Mouse (Mus musculus) MEL (cell line): ENCODE results near the gene Khk. TPM values are rescaled to one million over a fixed set of nuclear protein-coding genes. Genes with fewer than 3 reads are reported as not detected.
A peak's percentile ranks its signal among the peaks of the same experiment; 100 is the strongest.

Experiments used
- DNase-seq: peaks from one replicate; pipeline ENCODE4 v3.0.0; 2011; ENCODE audit warnings: low read depth, low spot score
- H3K27ac ChIP-seq: 2 replicates; pipeline ENCODE4 v1.5.1; 2012; ENCODE audit warnings: low read depth, mild to moderate bottlenecking, control low read depth, low read length, moderate library complexity; ENCODE audit not compliant: control insufficient read depth
- H3K27me3 ChIP-seq, 2 experiments: fragments of 150-350 bp in 1 of 2; sonication (generic) in 1 of 2; 2 replicates each; pipeline ENCODE4 v1.6.1; 2012; ENCODE audit warnings: low read length in 2 of 2, mild to moderate bottlenecking in 2 of 2, improper control_type of control experiment in 1 of 2, moderate library complexity in 1 of 2; ENCODE audit not compliant: insufficient read depth in 2 of 2, control insufficient read depth in 1 of 2
- H3K36me3 ChIP-seq, 2 experiments: 2 replicates each; pipeline ENCODE4 v1.6.1; 2012 to 2014; ENCODE audit warnings: low read length in 2 of 2, improper control_type of control experiment in 1 of 2, inconsistent platforms in 1 of 2, mild to moderate bottlenecking in 1 of 2; ENCODE audit not compliant: insufficient read depth in 2 of 2, control insufficient read depth in 1 of 2
- H3K4me1 ChIP-seq, 2 experiments: fragments of 150-350 bp in 1 of 2; sonication (generic) in 1 of 2; 2 replicates each; pipeline ENCODE4 v1.6.1; 2012; ENCODE audit warnings: low read length in 2 of 2, improper control_type of control experiment in 1 of 2, mild to moderate bottlenecking in 1 of 2; ENCODE audit not compliant: insufficient read depth in 2 of 2, control insufficient read depth in 1 of 2
- H3K4me3 ChIP-seq, 2 experiments: fragments of 150-350 bp in 1 of 2; sonication (generic) in 1 of 2; 2 replicates each; pipeline ENCODE4 v1.5.1; 2012; ENCODE audit warnings: low read depth in 2 of 2, low read length in 2 of 2, mild to moderate bottlenecking in 2 of 2, moderate library complexity in 2 of 2, control low read depth in 1 of 2, improper control_type of control experiment in 1 of 2; ENCODE audit not compliant: control insufficient read depth in 1 of 2, insufficient read depth in 1 of 2
- H3K79me2 ChIP-seq: 2 replicates; pipeline ENCODE4 v1.6.1; 2012; ENCODE audit warnings: mild to moderate bottlenecking, low read length, moderate library complexity; ENCODE audit not compliant: control insufficient read depth, poor library complexity, insufficient read depth
- H3K9ac ChIP-seq: 2 replicates; pipeline ENCODE4 v1.6.1; 2012; ENCODE audit warnings: low read depth, mild to moderate bottlenecking, control low read depth, low read length, moderate library complexity; ENCODE audit not compliant: control insufficient read depth, poor library complexity, severe bottlenecking
- H3K9me3 ChIP-seq: fragments of 150-350 bp; sonication (generic); replicated peaks from 2 replicates; pipeline ENCODE4 v1.6.1; 2012; ENCODE audit warnings: mild to moderate bottlenecking, low read length, improper control_type of control experiment, moderate library complexity; ENCODE audit not compliant: insufficient read depth
- BHLHE40 ChIP-seq: IDR thresholded peaks from 2 replicates; pipeline ENCODE4 v1.6.1; 2012; ENCODE audit warnings: low read depth, mild to moderate bottlenecking, inconsistent platforms, low read length, improper control_type of control experiment, borderline replicate concordance
- CHD1 ChIP-seq: IDR thresholded peaks from 2 replicates; pipeline ENCODE4 v1.6.1; 2012; ENCODE audit warnings: low read depth, mild to moderate bottlenecking, inconsistent platforms, low read length, improper control_type of control experiment
- CTCF ChIP-seq, 3 experiments: IDR thresholded peaks in 2 of 3; conservative IDR thresholded peaks in 1 of 3; 2 replicates each; pipeline ENCODE4 v1.5.1; 2011 to 2012; ENCODE audit warnings: low read length in 3 of 3, low read depth in 2 of 3, mild to moderate bottlenecking in 2 of 3, improper control_type of control experiment in 1 of 3, inconsistent platforms in 1 of 3, mixed read lengths in 1 of 3, moderate library complexity in 1 of 3; ENCODE audit not compliant: control insufficient read depth in 1 of 3, insufficient read depth in 1 of 3, poor library complexity in 1 of 3, severe bottlenecking in 1 of 3
- E2F4 ChIP-seq: IDR thresholded peaks from 2 replicates; pipeline ENCODE4 v1.6.1; 2011; ENCODE audit warnings: low read depth, low read length, improper control_type of control experiment, borderline replicate concordance
- EP300 ChIP-seq, 2 experiments: IDR thresholded peaks; 2 replicates each; pipeline ENCODE4 v1.6.1; 2011; ENCODE audit warnings: improper control_type of control experiment in 2 of 2, low read length in 2 of 2, low read depth in 1 of 2, mild to moderate bottlenecking in 1 of 2
- ETS1 ChIP-seq: IDR thresholded peaks from 2 replicates; pipeline ENCODE4 v1.6.1; 2012; ENCODE audit warnings: low read depth, mild to moderate bottlenecking, inconsistent platforms, low read length, improper control_type of control experiment, moderate library complexity
- JUND ChIP-seq: IDR thresholded peaks from 2 replicates; pipeline ENCODE4 v1.6.1; 2011; ENCODE audit warnings: low read depth, mild to moderate bottlenecking, improper control_type of control experiment, low read length
- KAT2A ChIP-seq: conservative IDR thresholded peaks from 2 replicates; pipeline ENCODE4 v1.6.1; 2012; ENCODE audit warnings: low read depth, low read length, improper control_type of control experiment, inconsistent platforms
- MAFK ChIP-seq: IDR thresholded peaks from 2 replicates; pipeline ENCODE4 v1.6.1; 2011; ENCODE audit warnings: low read depth, mild to moderate bottlenecking, low read length, improper control_type of control experiment, borderline replicate concordance
- MAX ChIP-seq: IDR thresholded peaks from 2 replicates; pipeline ENCODE4 v1.6.1; 2011; ENCODE audit warnings: low read length, improper control_type of control experiment
- MAZ ChIP-seq: IDR thresholded peaks from 2 replicates; pipeline ENCODE4 v1.6.1; 2012; ENCODE audit warnings: low read depth, mild to moderate bottlenecking, inconsistent platforms, low read length, improper control_type of control experiment
- MEF2A ChIP-seq: IDR thresholded peaks from 2 replicates; pipeline ENCODE4 v1.6.1; 2014; ENCODE audit warnings: low read depth, mild to moderate bottlenecking, inconsistent platforms, low read length, improper control_type of control experiment; ENCODE audit not compliant: poor library complexity, insufficient replicate concordance, severe bottlenecking; ENCODE audit errors: extremely low read depth
- MXI1 ChIP-seq: IDR thresholded peaks from 2 replicates; pipeline ENCODE4 v1.6.1; 2011; ENCODE audit warnings: mild to moderate bottlenecking, low read depth, low read length, improper control_type of control experiment
- MYC ChIP-seq: IDR thresholded peaks from 2 replicates; pipeline ENCODE4 v1.6.1; 2011; ENCODE audit warnings: low read depth, mild to moderate bottlenecking, low read length, improper control_type of control experiment, moderate library complexity
- POLR2AphosphoS2 ChIP-seq: IDR thresholded peaks from 2 replicates; pipeline ENCODE4 v1.6.1; 2011; ENCODE audit warnings: low read length, improper control_type of control experiment
- POLR2AphosphoS5 ChIP-seq: IDR thresholded peaks from 2 replicates; pipeline ENCODE4 v1.6.1; 2012; ENCODE audit warnings: low read depth, borderline replicate concordance, mild to moderate bottlenecking, inconsistent platforms, low read length, moderate library complexity, mixed read lengths
- RAD21 ChIP-seq: IDR thresholded peaks from 2 replicates; pipeline ENCODE4 v1.6.1; 2011; ENCODE audit warnings: mild to moderate bottlenecking, low read depth, low read length, improper control_type of control experiment
- SMC3 ChIP-seq: IDR thresholded peaks from 2 replicates; pipeline ENCODE4 v1.6.1; 2011; ENCODE audit warnings: low read depth, low read length, improper control_type of control experiment
- TAL1 ChIP-seq: IDR thresholded peaks from 2 replicates; pipeline ENCODE4 v1.6.1; 2012; ENCODE audit warnings: mild to moderate bottlenecking, inconsistent platforms, low read length, moderate library complexity, mixed read lengths
- TCF12 ChIP-seq: IDR thresholded peaks from 2 replicates; pipeline ENCODE4 v1.6.1; 2014; ENCODE audit warnings: low read depth, mild to moderate bottlenecking, inconsistent platforms, low read length, improper control_type of control experiment, moderate library complexity
- USF1 ChIP-seq: IDR thresholded peaks from 2 replicates; pipeline ENCODE4 v1.6.1; 2014; ENCODE audit warnings: low read depth, mild to moderate bottlenecking, inconsistent platforms, low read length, improper control_type of control experiment, moderate library complexity
- USF2 ChIP-seq, 2 experiments: IDR thresholded peaks; 2 replicates each; pipeline ENCODE4 v1.6.1; 2011 to 2012; ENCODE audit warnings: improper control_type of control experiment in 2 of 2, low read length in 2 of 2, borderline replicate concordance in 1 of 2, inconsistent platforms in 1 of 2, low read depth in 1 of 2, mild to moderate bottlenecking in 1 of 2; ENCODE audit not compliant: insufficient read depth in 1 of 2
- ZKSCAN1 ChIP-seq: IDR thresholded peaks from 2 replicates; pipeline ENCODE4 v1.6.1; 2012; ENCODE audit warnings: low read depth, mild to moderate bottlenecking, inconsistent platforms, low read length, improper control_type of control experiment, moderate library complexity
- ZNF384 ChIP-seq: IDR thresholded peaks from 2 replicates; pipeline ENCODE4 v1.6.1; 2012; ENCODE audit warnings: low read depth, mild to moderate bottlenecking, inconsistent platforms, low read length, improper control_type of control experiment
- polyA plus RNA-seq, 2 experiments: library from polyadenylated mRNA; stranded (reverse) in 1 of 2; unstranded in 1 of 2; fragments of >175 nt in 1 of 2; fragments of >200 nt in 1 of 2; gene quantifications; 2 replicates each; pipeline versions ENCODE4 v1.2.1 to v1.2.4; 2012; ENCODE audit warnings: low replicate concordance in 2 of 2, low read depth in 1 of 2; ENCODE audit not compliant: insufficient read length in 2 of 2, insufficient read depth in 1 of 2, missing spikeins in 1 of 2
- total RNA-seq: library from RNA; depleted of rRNA; stranded (reverse); fragments of 300-350 nt; gene quantifications from 2 replicates; pipeline ENCODE4 v1.2.3, GENCODE M21; 2012

Gene Khk
- total and polyA plus RNA-seq, 3 experiments = 308 to 461 TPM; not detected in 1

DNA sequence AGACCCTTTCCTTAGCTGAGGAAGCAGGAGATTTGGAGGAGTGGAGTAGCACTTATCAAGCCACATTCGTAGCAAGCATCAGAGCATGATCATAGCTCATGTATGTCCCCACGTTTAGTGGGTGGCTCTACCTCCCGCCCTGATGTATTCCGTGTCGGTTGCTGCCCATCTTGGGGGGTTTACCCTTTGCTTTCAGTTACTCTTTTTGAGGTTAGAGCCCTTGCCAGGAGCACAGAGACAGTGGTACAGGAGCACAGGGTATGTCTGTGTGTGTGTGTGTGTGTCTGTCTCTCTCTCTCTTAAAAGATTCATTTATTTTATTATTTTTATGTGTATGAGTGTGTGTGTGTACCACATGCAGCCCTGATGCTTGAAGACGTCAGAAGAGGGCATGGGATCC is 1.9 kb downstream of the Khk start:
- Histone ChIP-seq H3K27ac (no peak overlapping the region), H3K9ac (peak overlapping the region; percentile 69), H3K4me3 (peak overlapping the region; percentile 74 to 89), H3K79me2 (peaks cover 14% of the 10 kb centered on the region), H3K4me1 (peaks cover 5 to 11% of the 10 kb centered on the region in 2 experiments; a peak in 3 of 4 replicates), H3K27me3 (no peaks in the 10 kb centered on the region), H3K9me3 (no peaks in the 10 kb centered on the region), H3K36me3 (peaks cover 0 to 2% of the 10 kb centered on the region in 2 experiments; a peak in 1 of 4 replicates)
- no peak for TF ChIP-seq EP300 (IDR thresholded peaks at IDR 0.05; ENCODE audit: low read depth in 1 of 2, low read length in 2 of 2)
- 0 out of 2 replicates have a peak, but pooled peaks have one; percentile 9 for TF ChIP-seq MAZ
- DNase-seq = no peak

DNA sequence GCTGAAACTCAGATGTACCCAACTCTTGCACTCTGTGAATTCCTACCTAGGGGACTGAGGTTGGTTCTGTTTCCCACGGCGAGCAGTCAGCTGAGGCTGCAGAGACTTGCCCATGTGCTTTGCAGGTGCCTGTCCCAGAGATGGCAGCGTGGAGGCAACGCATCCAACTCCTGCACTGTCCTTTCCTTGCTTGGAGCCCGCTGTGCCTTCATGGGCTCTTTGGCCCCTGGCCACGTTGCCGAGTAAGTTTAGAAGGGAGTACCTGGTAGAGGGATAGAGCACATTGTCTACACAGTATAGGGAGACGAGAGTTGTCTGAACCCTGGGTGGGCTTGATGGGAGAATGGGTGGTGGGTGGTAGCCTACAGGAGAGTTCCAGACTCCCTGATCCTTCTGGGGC is 3.4 kb downstream of the Khk start:
- H3K9ac ChIP-seq = no peak overlapping the region
- H3K9me3 ChIP-seq = no peaks in the 10 kb centered on the region
- no peak overlapping the region for H3K4me3 ChIP-seq
- H3K27ac ChIP-seq = no peak overlapping the region
- DNase-seq = no peak
- TF ChIP-seq USF2 (IDR thresholded peaks at IDR 0.05; ENCODE audit: borderline replicate concordance in 1 of 2, insufficient read depth in 1 of 2, low read depth in 1 of 2, low read length in 2 of 2) (no peak), JUND (no peak), MAFK (no peak), MYC (no peak)
- H3K27me3 ChIP-seq = no peaks in the 10 kb centered on the region
- peaks cover 14% of the 10 kb centered on the region for H3K79me2 ChIP-seq
- H3K4me1 ChIP-seq = peaks cover 5 to 11% of the 10 kb centered on the region in 2 experiments; a peak in 3 of 4 replicates
- H3K36me3 ChIP-seq = peaks cover 0 to 2% of the 10 kb centered on the region in 2 experiments; a peak in 1 of 4 replicates

DNA sequence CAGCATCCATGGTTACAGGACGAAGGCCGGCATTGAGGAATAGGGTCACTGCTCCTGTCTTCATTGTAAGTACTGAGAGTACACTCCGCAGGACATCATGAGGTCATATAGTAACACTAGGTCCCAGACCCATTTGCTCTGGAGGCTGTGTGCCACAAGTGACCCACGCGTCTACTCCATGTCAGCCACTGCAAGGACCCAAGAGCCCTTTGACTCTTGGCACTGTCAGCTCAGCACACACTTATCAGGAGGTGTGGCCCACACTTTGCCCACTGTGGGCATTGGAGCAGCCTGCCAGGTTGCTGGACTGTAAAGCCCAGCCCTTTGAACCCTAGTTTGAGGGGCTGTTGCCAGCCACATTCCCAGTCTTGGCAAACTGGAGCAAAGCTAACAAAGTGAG is 4.0 kb downstream of the Khk start:
- no peaks in the 10 kb centered on the region for H3K27me3 ChIP-seq

More for the DNA sequence above, 4.0 kb downstream of the Khk start:
- no peaks in the 10 kb centered on the region for H3K9me3 ChIP-seq
- DNase-seq = no peak
- H3K36me3 ChIP-seq = peaks cover 0 to 2% of the 10 kb centered on the region in 2 experiments; a peak in 1 of 4 replicates
- peaks cover 14% of the 10 kb centered on the region for H3K79me2 ChIP-seq
- peaks cover 5 to 10% of the 10 kb centered on the region in 2 experiments; a peak in 3 of 4 replicates for H3K4me1 ChIP-seq
- no peak overlapping the region for H3K27ac ChIP-seq
- TF ChIP-seq TCF12 = no peak
- no peak for TF ChIP-seq POLR2AphosphoS5
- TF ChIP-seq KAT2A = no peak
- TF ChIP-seq USF1 = no peak
- TF ChIP-seq CTCF (IDR thresholded peaks at IDR 0.05 in 2 of 3, conservative IDR thresholded peaks at IDR 0.05 in 1 of 3; ENCODE audit: control insufficient read depth in 1 of 3, insufficient read depth in 1 of 3, low read depth in 2 of 3, low read length in 3 of 3, poor library complexity in 1 of 3, severe bottlenecking in 1 of 3) = no peak
- no peak for TF ChIP-seq CHD1
- no peak for TF ChIP-seq ZNF384
- TF ChIP-seq MEF2A = no peak
- no peak for TF ChIP-seq SMC3
- no peak for TF ChIP-seq ETS1
- no peak for TF ChIP-seq ZKSCAN1
- TF ChIP-seq TAL1 = no peak
- TF ChIP-seq BHLHE40 = no peak
- TF ChIP-seq MXI1 = no peak
- TF ChIP-seq MAX = no peak
- TF ChIP-seq E2F4 = no peak
- TF ChIP-seq RAD21 = no peak
- TF ChIP-seq POLR2AphosphoS2 = no peak
- no peak overlapping the region for H3K4me3 ChIP-seq
- H3K9ac ChIP-seq = no peak overlapping the region
